Mouse (Mus musculus) hindbrain, embryonic 15.5 days (tissue): ENCODE measurements around the gene Dennd1a. TPM values are rescaled to one million over a fixed set of nuclear protein-coding genes. Genes with fewer than 3 reads are reported as not detected.
A peak's percentile ranks its signal among the peaks of the same experiment; 100 is the strongest.

Source experiments
- ATAC-seq: fragments of 200-750 bp; cut with Nextera tagmentation; 2 replicates; pipeline ENCODE4 v1.8.0; 2017; ENCODE audit warnings: low read depth, moderate number of reproducible peaks, moderate TSS enrichment; ENCODE audit not compliant: low FRiP score
- H3K27ac ChIP-seq: fragments of 300-500 bp; sonication (generic); replicated peaks from 2 replicates; pipeline ENCODE4 v1.5.1; 2015; ENCODE audit warnings: mild to moderate bottlenecking, inconsistent platforms
- H3K27me3 ChIP-seq: fragments of 300-500 bp; sonication (generic); 2 replicates; pipeline ENCODE4 v1.6.1; 2015; ENCODE audit warnings: control low read depth, inconsistent platforms
- H3K36me3 ChIP-seq: fragments of 300-500 bp; sonication (generic); 2 replicates; pipeline ENCODE4 v1.6.1; 2015; ENCODE audit warnings: control low read depth, inconsistent platforms
- H3K4me1 ChIP-seq: fragments of 300-500 bp; sonication (generic); replicated peaks from 2 replicates; pipeline ENCODE4 v1.6.1; 2015; ENCODE audit warnings: control low read depth, inconsistent platforms
- H3K4me2 ChIP-seq: fragments of 300-500 bp; sonication (generic); 2 replicates; pipeline ENCODE4 v1.6.1; 2015; ENCODE audit warnings: moderate library complexity, mild to moderate bottlenecking, inconsistent platforms
- H3K4me3 ChIP-seq: fragments of 300-500 bp; sonication (generic); 2 replicates; pipeline ENCODE4 v1.5.1; 2015; ENCODE audit warnings: mild to moderate bottlenecking, inconsistent platforms
- H3K9ac ChIP-seq: fragments of 300-500 bp; sonication (generic); 2 replicates; pipeline ENCODE4 v1.6.1; 2015; ENCODE audit warnings: inconsistent platforms
- H3K9me3 ChIP-seq: fragments of 300-500 bp; sonication (generic); 2 replicates; pipeline ENCODE4 v1.6.1; 2016; ENCODE audit warnings: control low read depth, inconsistent platforms
- WGBS: fragments of 180-500 bp; shearing (Covaris S2); methylation state at CpG from one replicate; pipeline ENCODE4 v1.1.7; 2015; 5-methylcytosine and 5-hydroxymethylcytosine counted together
- polyA plus RNA-seq: library from polyadenylated mRNA; unstranded; fragments of >200 nt; fragmentation: Nextera tagmentation; extraction: Ambion mirVana; gene quantifications from 2 replicates; pipeline ENCODE4 v1.2.1, GENCODE M21; 2015

The Dennd1a gene
- polyA plus RNA-seq, 1 experiment from 2014 or later = 23.0 TPM

DNA sequence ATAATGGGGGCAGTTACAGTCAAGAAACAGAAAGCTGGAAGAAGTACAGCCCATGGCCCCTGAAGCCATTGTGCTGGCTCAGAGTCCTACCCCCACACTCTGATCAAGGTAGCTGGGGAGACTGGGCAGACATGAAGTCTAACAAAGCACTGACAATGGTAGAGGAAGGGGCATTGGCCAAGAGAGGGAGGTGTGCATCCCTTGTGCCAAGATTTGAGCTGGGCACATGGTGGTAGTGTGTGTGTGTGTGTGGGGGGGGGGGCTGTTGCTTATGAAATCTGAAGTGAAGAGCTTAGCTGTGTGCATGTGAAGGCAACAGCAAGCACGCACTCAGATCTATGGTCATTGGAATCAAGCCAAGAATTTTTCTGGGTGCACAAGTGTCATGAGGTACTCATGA is 272.5 kb downstream of the Dennd1a start:
- Histone ChIP-seq H3K27me3 (no peaks in the 10 kb centered on the region), H3K27ac (no peak overlapping the region), H3K4me3 (no peak overlapping the region), H3K36me3 (no peaks in the 10 kb centered on the region), H3K4me1 (peaks cover 16% of the 10 kb centered on the region), H3K4me2 (no peak overlapping the region), H3K9me3 (no peaks in the 10 kb centered on the region), H3K9ac (no peak overlapping the region)
- no peak; the same call in 1 of the 2 replicates for ATAC-seq
- whole genome bisulfite sequencing = 88% methylated on average over 1 of the region's 1 CpGs

DNA sequence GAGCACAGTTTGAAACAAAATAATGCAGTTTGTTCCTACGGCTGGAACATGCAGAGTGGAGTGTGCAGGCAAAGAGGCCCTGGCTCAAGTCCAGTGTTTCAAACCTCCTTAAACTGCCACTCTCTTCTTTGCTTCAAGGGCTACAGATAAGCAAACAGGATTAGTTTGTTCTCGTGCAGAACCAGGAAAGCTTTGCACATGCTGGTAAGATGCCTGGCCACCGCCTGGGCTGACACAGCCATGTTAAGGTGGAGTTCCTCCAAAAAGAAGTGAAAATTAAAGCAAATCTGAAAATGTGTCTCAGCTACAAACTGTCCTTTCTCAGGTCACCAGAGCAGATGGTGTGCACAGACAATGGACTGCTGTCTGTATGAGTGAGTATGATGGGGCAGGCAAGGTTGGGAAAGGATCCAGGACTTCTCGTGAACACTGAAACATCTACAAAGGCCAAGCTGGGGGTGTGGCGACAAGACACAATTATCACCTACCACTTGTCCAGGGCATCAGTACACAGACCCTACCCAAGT is 273.3 kb downstream of the Dennd1a start:
- H3K36me3 ChIP-seq = no peaks in the 10 kb centered on the region
- 49% methylated on average over 5 of the region's 5 CpGs for WGBS
- peak; percentile 66 for ATAC-seq
- H3K9me3 ChIP-seq = no peaks in the 10 kb centered on the region
- 0 out of 2 replicates have a peak overlapping the region, but pooled peaks have one; percentile 37 for H3K27ac ChIP-seq
- no peak overlapping the region for H3K4me3 ChIP-seq
- peaks cover 16% of the 10 kb centered on the region for H3K4me1 ChIP-seq
- no peaks in the 10 kb centered on the region for H3K27me3 ChIP-seq
- H3K9ac ChIP-seq = no peak overlapping the region
- H3K4me2 ChIP-seq = no peak overlapping the region

DNA sequence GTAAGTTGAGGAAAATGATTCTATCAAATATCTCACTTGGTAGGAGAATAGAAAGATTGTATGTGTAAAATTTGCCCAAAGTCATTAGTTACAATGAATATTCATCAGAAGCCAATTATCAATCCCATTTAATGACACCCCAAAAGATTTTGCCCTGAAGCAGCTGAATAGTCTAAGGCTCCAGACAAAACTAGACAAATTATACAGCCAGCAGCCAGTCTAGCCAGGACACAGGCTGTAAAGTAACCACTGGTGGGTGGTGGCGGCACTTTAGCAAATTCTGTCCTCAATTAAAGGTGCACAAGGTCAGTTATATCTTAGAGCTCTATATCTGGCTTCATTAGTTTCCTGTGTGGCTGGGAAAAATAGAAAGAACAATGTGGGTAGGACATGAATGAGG is 280.0 kb downstream of the Dennd1a start:
- ATAC-seq = no peak
- Histone ChIP-seq H3K27me3 (no peaks in the 10 kb centered on the region), H3K9ac (no peak overlapping the region), H3K9me3 (no peaks in the 10 kb centered on the region), H3K27ac (no peak overlapping the region), H3K4me2 (no peak overlapping the region), H3K4me3 (no peak overlapping the region), H3K4me1 (no peaks in the 10 kb centered on the region), H3K36me3 (no peaks in the 10 kb centered on the region)
- WGBS = 72% methylated on average over 1 of the region's 1 CpGs

- ATAC-seq = no peak
- 79% methylated on average over 9 of the region's 9 CpGs for WGBS
- Histone ChIP-seq H3K4me3 (no peak overlapping the region), H3K9ac (no peak overlapping the region), H3K36me3 (no peaks in the 10 kb centered on the region), H3K9me3 (no peaks in the 10 kb centered on the region), H3K4me2 (no peak overlapping the region), H3K27ac (no peak overlapping the region), H3K27me3 (no peaks in the 10 kb centered on the region), H3K4me1 (no peaks in the 10 kb centered on the region)
These were observed 284.0 kb downstream of the Dennd1a start for GRCm38 (mm10) chr2:38003183-38003680.

DNA sequence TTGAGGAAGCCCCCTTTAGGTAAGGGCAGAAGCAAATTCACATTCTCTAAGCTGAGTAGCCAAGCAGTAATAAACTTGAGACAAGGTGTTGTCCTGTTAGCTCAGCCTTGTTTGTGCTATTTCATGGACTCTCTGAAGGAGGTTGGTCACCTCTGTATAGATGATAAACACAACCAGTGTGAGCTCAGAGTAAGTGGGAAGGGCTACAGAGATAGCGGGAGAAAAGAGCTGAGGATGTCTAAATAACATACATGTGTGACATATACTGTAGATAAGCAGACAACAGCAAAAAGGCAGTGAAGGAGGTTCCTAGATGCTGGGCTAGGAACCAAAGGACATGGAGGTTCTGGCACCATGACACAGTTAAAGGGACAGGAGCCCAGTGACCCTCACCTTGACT is 286.2 kb downstream of the Dennd1a start:
- Histone ChIP-seq H3K9me3 (no peaks in the 10 kb centered on the region), H3K36me3 (no peaks in the 10 kb centered on the region), H3K4me3 (no peak overlapping the region), H3K27ac (no peak overlapping the region), H3K4me1 (no peaks in the 10 kb centered on the region), H3K9ac (no peak overlapping the region), H3K27me3 (no peaks in the 10 kb centered on the region), H3K4me2 (no peak overlapping the region)
- ATAC-seq = no peak
- 97% methylated on average over 1 of the region's 1 CpGs for WGBS

DNA sequence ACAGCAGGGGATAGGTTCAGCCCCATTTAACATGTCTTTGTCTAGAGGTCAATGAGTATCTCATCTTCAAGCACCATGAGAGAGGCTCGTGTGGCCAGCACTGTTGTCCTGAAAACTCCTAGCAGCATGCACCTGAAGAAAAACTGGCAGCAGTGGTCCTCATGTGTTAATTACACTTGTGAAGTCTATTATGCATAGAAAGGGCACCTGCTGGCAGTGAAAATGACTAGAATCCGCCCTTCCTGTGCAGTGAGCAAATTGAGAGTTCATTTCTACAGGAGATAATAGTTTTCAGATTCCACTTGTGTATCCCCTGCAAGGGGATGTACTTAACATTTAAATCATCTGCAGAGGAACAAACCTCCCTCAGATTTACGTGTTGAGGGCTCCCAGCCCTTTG is 289.2 kb downstream of the Dennd1a start:
- no peak overlapping the region for H3K9ac ChIP-seq
- 33% methylated on average over 3 of the region's 3 CpGs for WGBS

DNA sequence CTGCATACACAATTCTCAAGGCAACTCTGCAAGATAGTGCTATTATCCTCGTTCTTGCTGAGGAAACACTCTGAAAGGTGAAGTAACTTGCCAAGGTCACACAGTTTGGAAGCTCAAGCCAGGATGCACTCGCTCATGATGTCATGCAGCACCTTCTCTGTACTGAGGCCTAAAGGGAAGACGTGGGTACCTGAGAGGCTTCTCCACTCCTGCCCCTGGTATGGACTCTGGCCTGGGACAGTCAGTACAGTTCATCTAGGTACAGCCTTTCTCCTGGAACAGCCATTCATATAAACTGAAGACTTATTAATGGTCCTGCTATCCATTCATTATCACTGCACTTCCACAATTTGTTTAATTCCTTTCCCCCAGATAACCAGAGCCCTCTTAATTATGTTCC is 298.1 kb downstream of the Dennd1a start:
- ATAC-seq = peak; percentile 59; the same call in 1 of the 2 replicates

More for the DNA sequence above, 289.2 kb downstream of the Dennd1a start:
- ATAC-seq = no peak
- H3K9me3 ChIP-seq = no peaks in the 10 kb centered on the region
- H3K36me3 ChIP-seq = no peaks in the 10 kb centered on the region
- H3K27me3 ChIP-seq = no peaks in the 10 kb centered on the region
- H3K4me2 ChIP-seq = no peak overlapping the region
- H3K4me3 ChIP-seq = no peak overlapping the region
- H3K4me1 ChIP-seq = no peaks in the 10 kb centered on the region
- no peak overlapping the region for H3K27ac ChIP-seq

GRCm38 (mm10) chr2:37988301-37988700 is 298.9 kb downstream of the Dennd1a start:
- no peak overlapping the region for H3K4me2 ChIP-seq
- no peak overlapping the region for H3K9ac ChIP-seq
- H3K27me3 ChIP-seq = no peaks in the 10 kb centered on the region
- no peaks in the 10 kb centered on the region for H3K9me3 ChIP-seq
- H3K36me3 ChIP-seq = no peaks in the 10 kb centered on the region
- 82% methylated on average over 1 of the region's 1 CpGs for WGBS
- no peak for ATAC-seq
- no peak overlapping the region for H3K27ac ChIP-seq
- no peak overlapping the region for H3K4me3 ChIP-seq
- 0 out of 2 replicates have a peak, but pooled peaks cover 3% of the 10 kb centered on the region for H3K4me1 ChIP-seq

More for the DNA sequence above, 298.1 kb downstream of the Dennd1a start:
- Histone ChIP-seq H3K27me3 (no peaks in the 10 kb centered on the region), H3K4me1 (0 out of 2 replicates have a peak, but pooled peaks cover 3% of the 10 kb centered on the region), H3K27ac (no peak overlapping the region), H3K36me3 (no peaks in the 10 kb centered on the region), H3K9me3 (no peaks in the 10 kb centered on the region), H3K9ac (no peak overlapping the region), H3K4me3 (no peak overlapping the region), H3K4me2 (no peak overlapping the region)
- WGBS = 89% methylated on average over 3 of the region's 3 CpGs

DNA sequence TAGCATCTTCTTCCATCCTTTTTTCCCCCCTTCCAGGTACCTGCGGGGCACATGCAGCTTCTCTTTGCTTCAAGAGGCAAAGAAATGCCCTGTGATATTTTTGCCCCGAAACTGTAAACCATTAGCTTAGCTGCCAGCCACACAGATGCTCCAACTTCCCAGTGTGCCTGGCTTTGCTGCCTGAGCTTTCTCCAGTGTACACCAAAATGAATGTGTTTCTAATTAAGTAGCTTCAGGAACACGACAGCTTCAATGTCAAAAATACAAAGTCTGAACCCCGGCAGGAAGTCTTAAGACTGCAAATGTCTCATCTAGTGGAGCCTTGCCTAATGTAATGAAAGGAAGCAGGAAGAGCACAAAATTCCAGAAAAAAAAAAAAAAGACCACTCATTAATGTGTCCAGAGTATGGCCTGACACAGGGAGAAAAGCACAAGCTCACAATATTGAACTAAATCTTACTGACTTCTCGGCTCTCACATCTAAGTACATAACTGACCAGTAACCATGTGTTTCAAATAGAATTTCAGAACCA is 301.4 kb downstream of the Dennd1a start:
- WGBS = 55% methylated on average over 5 of the region's 5 CpGs
- Histone ChIP-seq H3K4me2 (no peak overlapping the region), H3K9me3 (no peaks in the 10 kb centered on the region), H3K4me3 (no peak overlapping the region), H3K36me3 (no peaks in the 10 kb centered on the region), H3K9ac (no peak overlapping the region), H3K4me1 (0 out of 2 replicates have a peak, but pooled peaks cover 11% of the 10 kb centered on the region), H3K27ac (no peak overlapping the region), H3K27me3 (no peaks in the 10 kb centered on the region)
- ATAC-seq = no peak

- Histone ChIP-seq H3K9me3 (no peaks in the 10 kb centered on the region), H3K27me3 (no peaks in the 10 kb centered on the region), H3K9ac (no peak overlapping the region), H3K27ac (0 out of 2 replicates have a peak overlapping the region, but pooled peaks have one; percentile 27), H3K4me3 (no peak overlapping the region), H3K4me2 (no peak overlapping the region), H3K36me3 (no peaks in the 10 kb centered on the region), H3K4me1 (0 out of 2 replicates have a peak, but pooled peaks cover 11% of the 10 kb centered on the region)
- 71% methylated on average over 1 of the region's 1 CpGs for WGBS
- peak; percentile 27; the same call in 1 of the 2 replicates for ATAC-seq
These were observed 304.5 kb downstream of the Dennd1a start for GRCm38 (mm10) chr2:37982714-37983113.

- WGBS = 70% methylated on average over 15 of the region's 15 CpGs
These were observed 305.4 kb downstream of the Dennd1a start for GRCm38 (mm10) chr2:37981562-37982403.

GRCm38 (mm10) chr2:37974201-37974600 is 313.0 kb downstream of the Dennd1a start:
- H3K9ac ChIP-seq = no peak overlapping the region
- H3K27me3 ChIP-seq = no peaks in the 10 kb centered on the region
- H3K4me1 ChIP-seq = no peaks in the 10 kb centered on the region
- H3K4me2 ChIP-seq = no peak overlapping the region
- H3K36me3 ChIP-seq = no peaks in the 10 kb centered on the region
- ATAC-seq = no peak
- no peak overlapping the region for H3K27ac ChIP-seq
- H3K9me3 ChIP-seq = no peaks in the 10 kb centered on the region
- WGBS = 76% methylated on average over 3 of the region's 3 CpGs
- no peak overlapping the region for H3K4me3 ChIP-seq

More at GRCm38 (mm10) chr2:37981562-37982403, 305.4 kb downstream of the Dennd1a start:
- Histone ChIP-seq H3K9ac (no peak overlapping the region), H3K27ac (no peak overlapping the region), H3K4me1 (0 out of 2 replicates have a peak, but pooled peaks cover 11% of the 10 kb centered on the region), H3K4me3 (no peak overlapping the region), H3K36me3 (no peaks in the 10 kb centered on the region), H3K27me3 (no peaks in the 10 kb centered on the region), H3K4me2 (no peak overlapping the region), H3K9me3 (no peaks in the 10 kb centered on the region)
- ATAC-seq = no peak
